Mouse (Mus musculus): Measurements from ENCODE around the gene Olfr1200. TPM values are rescaled to one million over a fixed set of nuclear protein-coding genes. Genes with fewer than 3 reads are reported as not detected.

The Olfr1200 gene
- polyA plus RNA-seq (2012; ENCODE audit: low replicate concordance), result not detected in 2 replicates

DNA sequence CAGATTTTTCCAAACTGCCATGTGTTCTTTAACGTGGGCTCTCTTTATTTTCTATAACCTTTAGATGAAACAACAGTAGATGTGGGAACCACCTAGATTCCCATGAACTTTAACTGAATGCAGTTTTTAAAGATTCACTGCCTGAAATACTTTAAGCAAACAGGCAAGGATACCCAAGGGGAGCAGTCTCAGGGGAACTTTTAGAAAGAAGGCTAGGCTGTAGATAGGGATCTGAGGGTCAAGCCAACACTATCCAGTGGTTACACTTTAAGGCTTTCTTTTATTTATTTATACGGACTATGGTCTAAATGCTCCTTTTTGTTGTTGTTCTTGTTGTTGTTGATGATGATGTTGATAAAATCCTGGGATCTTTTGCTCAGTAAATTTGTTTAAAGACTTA lies at the start of gene Olfr1200:
Gene Olfr1200 (minus strand): TSS at position 101 of the 400 bp plus-strand sequence.

DNA sequence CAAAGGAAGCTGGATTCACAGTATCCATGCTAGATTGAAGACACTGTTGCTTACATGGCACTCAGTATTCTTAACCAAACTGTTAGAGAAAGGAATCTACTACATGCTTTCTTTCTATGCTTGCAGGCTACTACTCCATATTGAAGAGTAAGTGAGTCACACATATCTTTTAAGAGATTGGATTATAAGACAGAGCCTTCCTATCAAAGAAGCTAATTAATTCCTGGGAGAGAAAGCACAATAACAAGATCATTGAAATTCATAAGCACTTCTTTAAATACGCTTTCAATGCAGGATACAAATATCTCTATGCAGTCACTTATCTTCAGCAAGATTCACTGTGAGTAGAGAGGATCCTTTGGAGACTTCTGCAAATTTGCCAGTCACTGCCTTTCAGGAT lies 43.9 kb upstream of the Olfr1200 start, which contains the start of gene Olfr1202:
Gene Olfr1202 (plus strand): TSS at position 301 of the 400 bp plus-strand sequence.

DNA sequence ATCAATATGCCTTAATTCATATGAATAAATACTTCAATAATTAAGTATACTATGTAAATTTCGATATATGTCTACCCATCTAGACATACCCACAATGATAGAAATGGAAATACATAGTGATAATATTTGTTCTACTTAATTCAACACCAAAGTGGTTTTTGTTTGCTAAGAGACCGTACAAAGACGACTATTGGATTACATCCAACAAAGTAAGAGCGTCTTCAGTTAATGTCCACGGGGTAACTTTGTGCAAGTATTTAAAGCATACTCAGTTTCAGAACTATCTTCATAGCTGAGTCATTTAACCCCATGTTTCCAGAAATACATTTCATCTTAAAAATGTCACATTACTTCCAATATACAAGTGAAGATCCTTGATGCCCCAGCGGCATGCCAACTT lies 22.4 kb upstream of the Olfr1200 start, which contains the start of gene Olfr1201:
Gene Olfr1201 (plus strand): TSS at position 301 of the 400 bp plus-strand sequence.

DNA sequence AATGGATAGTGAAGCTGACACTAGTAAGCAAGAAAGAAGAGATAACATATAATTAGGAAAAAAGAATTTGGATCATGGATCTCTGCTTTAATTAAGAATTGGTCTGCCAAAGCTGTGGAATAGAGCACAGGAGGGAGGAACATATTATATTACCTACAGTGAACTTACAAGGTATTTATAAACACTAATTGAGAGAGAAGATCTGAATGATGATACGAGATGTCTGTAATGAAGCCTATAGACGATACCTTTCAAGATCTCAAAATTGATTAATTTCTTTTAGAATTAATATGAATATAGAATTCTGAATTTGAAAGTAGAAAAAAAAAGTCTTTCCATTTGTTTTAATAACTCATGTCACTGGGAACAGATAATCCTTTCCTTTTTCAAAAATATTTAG lies 9.9 kb downstream of the Olfr1200 start, which contains the start of gene Olfr1199:
Gene Olfr1199 (minus strand): TSS at position 101 of the 400 bp plus-strand sequence.

DNA sequence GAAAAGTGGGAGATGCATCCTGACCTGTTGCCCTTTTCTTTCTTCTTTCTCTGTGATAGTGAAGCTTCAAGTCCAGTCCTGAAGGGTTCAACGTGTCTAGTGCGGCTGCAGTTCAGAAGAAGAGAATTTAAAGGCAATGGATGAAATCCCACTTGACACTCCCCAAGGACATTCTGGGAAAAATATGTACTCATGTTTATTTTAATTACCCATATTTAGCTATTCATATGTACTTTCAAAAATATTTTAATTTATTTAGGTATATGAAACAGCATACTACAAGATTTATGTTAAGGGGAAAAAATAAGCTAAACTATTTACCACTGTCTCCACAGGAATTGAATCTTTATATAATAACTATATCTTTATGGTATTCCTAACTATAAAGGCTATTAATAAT lies 19.0 kb downstream of the Olfr1200 start, which contains the start of gene Olfr1198:
Gene Olfr1198 (minus strand): TSS at position 101 of the 400 bp plus-strand sequence.

DNA sequence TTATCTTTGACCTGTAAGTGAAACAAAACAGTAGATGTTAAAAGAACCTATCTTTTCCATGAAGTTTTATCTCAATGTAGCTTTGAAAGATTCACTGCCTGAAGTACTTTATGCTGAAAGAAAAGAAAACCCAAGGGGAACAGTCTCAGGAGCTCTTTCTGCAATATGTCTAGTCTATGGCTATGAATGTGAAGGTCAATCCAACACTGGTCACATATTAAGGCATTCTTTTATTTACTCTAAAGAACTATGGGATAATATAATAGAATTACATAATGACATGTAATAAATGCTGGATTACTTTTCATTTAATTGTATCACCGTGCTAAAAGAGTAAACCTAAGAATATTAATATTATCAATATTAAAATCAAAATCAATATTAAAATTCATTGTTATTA lies 38.0 kb downstream of the Olfr1200 start, which contains the start of gene Olfr1197:
Gene Olfr1197 (minus strand): TSS at position 101 of the 400 bp plus-strand sequence.

Other genes with a start within 250 kb of the Olfr1200 start
- not detected in 2 replicates for gene Olfr1188, start 213.6 kb downstream of the Olfr1200 start, polyA plus RNA-seq (2012; ENCODE audit: low replicate concordance)
- not detected in 2 replicates for gene Olfr1189, start 184.0 kb downstream of the Olfr1200 start, polyA plus RNA-seq (2012; ENCODE audit: low replicate concordance)
- gene Olfr1191-ps1, start 129.9 kb downstream of the Olfr1200 start, polyA plus RNA-seq (2012; ENCODE audit: low replicate concordance), result not detected in 2 replicates
- 0.02 TPM in 1 of 2 replicates, not detected in the other for gene Olfr1192-ps1, start 122.0 kb downstream of the Olfr1200 start, polyA plus RNA-seq (2012; ENCODE audit: low replicate concordance)
- not detected in 2 replicates for gene Olfr1193, start 94.9 kb downstream of the Olfr1200 start, polyA plus RNA-seq (2012; ENCODE audit: low replicate concordance)
- not detected in 2 replicates for gene Olfr1195, start 81.3 kb downstream of the Olfr1200 start, polyA plus RNA-seq (2012; ENCODE audit: low replicate concordance)
- not detected in 2 replicates for gene Olfr1196, start 65.9 kb downstream of the Olfr1200 start, polyA plus RNA-seq (2012; ENCODE audit: low replicate concordance)
- gene Olfr1197, start 38.1 kb downstream of the Olfr1200 start, polyA plus RNA-seq (2012; ENCODE audit: low replicate concordance), result not detected in 2 replicates
- not detected in 2 replicates for gene Olfr1198, start 19.1 kb downstream of the Olfr1200 start, polyA plus RNA-seq (2012; ENCODE audit: low replicate concordance)
- not detected in 2 replicates for gene Olfr1199, start 10.0 kb downstream of the Olfr1200 start, polyA plus RNA-seq (2012; ENCODE audit: low replicate concordance)
- gene Olfr1201, start 22.5 kb upstream of the Olfr1200 start, polyA plus RNA-seq (2012; ENCODE audit: low replicate concordance), result not detected in 2 replicates
- gene Olfr1202, start 44.0 kb upstream of the Olfr1200 start, polyA plus RNA-seq (2012; ENCODE audit: low replicate concordance), result not detected in 2 replicates
- not detected in 2 replicates for gene Olfr1205, start 59.2 kb upstream of the Olfr1200 start, polyA plus RNA-seq (2012; ENCODE audit: low replicate concordance)
- gene Olfr1204, start 78.8 kb upstream of the Olfr1200 start, polyA plus RNA-seq (2012; ENCODE audit: low replicate concordance), result not detected in 2 replicates
- gene Olfr1206, start 92.7 kb upstream of the Olfr1200 start, polyA plus RNA-seq (2012; ENCODE audit: low replicate concordance), result not detected in 2 replicates
- not detected in 2 replicates for gene Olfr1208, start 131.8 kb upstream of the Olfr1200 start, polyA plus RNA-seq (2012; ENCODE audit: low replicate concordance)
- gene Olfr1209, start 144.7 kb upstream of the Olfr1200 start, polyA plus RNA-seq (2012; ENCODE audit: low replicate concordance), result not detected in 2 replicates
- not detected in 2 replicates for gene Olfr1211, start 167.6 kb upstream of the Olfr1200 start, polyA plus RNA-seq (2012; ENCODE audit: low replicate concordance)
- 0.33 TPM in 1 of 2 replicates, not detected in the other for gene Olfr1212, start 183.5 kb upstream of the Olfr1200 start, polyA plus RNA-seq (2012; ENCODE audit: low replicate concordance)
- gene Gm13762, start 209.8 kb upstream of the Olfr1200 start, polyA plus RNA-seq (2012; ENCODE audit: low replicate concordance), result not detected in 2 replicates
- gene Olfr1214, start 222.2 kb upstream of the Olfr1200 start, polyA plus RNA-seq (2012; ENCODE audit: low replicate concordance), result not detected in 2 replicates
- not detected in 2 replicates for gene Olfr1215, start 236.5 kb upstream of the Olfr1200 start, polyA plus RNA-seq (2012; ENCODE audit: low replicate concordance)
- gene Olfr1216, start 247.9 kb upstream of the Olfr1200 start, polyA plus RNA-seq (2012; ENCODE audit: low replicate concordance), result not detected in 2 replicates